Mouse (Mus musculus) midbrain, postnatal 0 days (tissue): Measurements from ENCODE around the gene Gnmt. TPM values are rescaled to one million over a fixed set of nuclear protein-coding genes. Genes with fewer than 3 reads are reported as not detected.

Experiments used
- ATAC-seq: fragments of 200-750 bp; cut with Nextera tagmentation; 2 replicates; pipeline ENCODE4 v1.8.0; 2017; ENCODE audit warnings: moderate number of reproducible peaks, mild to moderate bottlenecking, moderate TSS enrichment, moderate library complexity; ENCODE audit not compliant: low FRiP score
- DNase-seq: peaks from one replicate; pipeline ENCODE4 v3.0.0-alpha.2; 2015; ENCODE audit warnings: low spot score
- H3K27ac ChIP-seq: fragments of 300-500 bp; sonication (generic); 2 replicates; pipeline ENCODE4 v1.5.1; 2014; ENCODE audit warnings: low read depth, mild to moderate bottlenecking, low read length, mixed read lengths
- H3K27me3 ChIP-seq: fragments of 300-500 bp; sonication (generic); 2 replicates; pipeline ENCODE4 v1.6.1; 2014; ENCODE audit warnings: low read length, control low read depth, mixed read lengths; ENCODE audit not compliant: insufficient read depth
- H3K36me3 ChIP-seq: fragments of 300-500 bp; sonication (generic); 2 replicates; pipeline ENCODE4 v1.6.1; 2014; ENCODE audit warnings: low read length, control low read depth, mixed read lengths; ENCODE audit not compliant: insufficient read depth
- H3K4me1 ChIP-seq: fragments of 300-500 bp; sonication (generic); 2 replicates; pipeline ENCODE4 v1.6.1; 2014; ENCODE audit warnings: mild to moderate bottlenecking, control low read depth, antibody characterized with exemption, low read length, mixed read lengths; ENCODE audit not compliant: insufficient read depth
- H3K4me2 ChIP-seq: fragments of 300-500 bp; sonication (generic); 2 replicates; pipeline ENCODE4 v1.6.1; 2014; ENCODE audit warnings: low read depth, mild to moderate bottlenecking, low read length, mixed read lengths; ENCODE audit not compliant: poor library complexity, severe bottlenecking
- H3K4me3 ChIP-seq: fragments of 300-500 bp; sonication (generic); 2 replicates; pipeline ENCODE4 v1.5.1; 2014; ENCODE audit warnings: low read depth, mild to moderate bottlenecking, low read length, moderate library complexity
- H3K9ac ChIP-seq: fragments of 300-500 bp; sonication (generic); replicated peaks from 2 replicates; pipeline ENCODE4 v1.6.1; 2014; ENCODE audit warnings: mild to moderate bottlenecking, low read length, moderate library complexity, mixed read lengths; ENCODE audit not compliant: poor library complexity, severe bottlenecking
- H3K9me3 ChIP-seq: fragments of 300-500 bp; sonication (generic); 2 replicates; pipeline ENCODE4 v1.6.1; 2016; ENCODE audit warnings: low read length, control low read depth
- CTCF ChIP-seq: IDR thresholded peaks from 2 replicates; pipeline ENCODE4 v1.5.1; 2016; ENCODE audit warnings: antibody characterized with exemption, mild to moderate bottlenecking
- WGBS: fragments of 180-500 bp; shearing (Covaris S2); extraction: QIAGEN DNeasy Blood & Tissue Kit; methylation state at CpG from one replicate; pipeline ENCODE4 v1.1.7; 2014; 5-methylcytosine and 5-hydroxymethylcytosine counted together
- polyA plus RNA-seq: library from polyadenylated mRNA; unstranded; fragments of >200 nt; fragmentation: Nextera tagmentation; extraction: Ambion mirVana; gene quantifications from 2 replicates; pipeline ENCODE4 v1.2.1, GENCODE M21; 2015
- total RNA-seq: library from RNA; depleted of rRNA; stranded (reverse); fragments of >200 nt; gene quantifications from 2 replicates; pipeline ENCODE4 v1.2.3, GENCODE M21; 2014; rRNA removed

The Gnmt gene
- total RNA-seq (0.27 and 0.57 TPM in 2 replicates), polyA plus RNA-seq (0.88 and 1.5 TPM in 2 replicates)

DNA sequence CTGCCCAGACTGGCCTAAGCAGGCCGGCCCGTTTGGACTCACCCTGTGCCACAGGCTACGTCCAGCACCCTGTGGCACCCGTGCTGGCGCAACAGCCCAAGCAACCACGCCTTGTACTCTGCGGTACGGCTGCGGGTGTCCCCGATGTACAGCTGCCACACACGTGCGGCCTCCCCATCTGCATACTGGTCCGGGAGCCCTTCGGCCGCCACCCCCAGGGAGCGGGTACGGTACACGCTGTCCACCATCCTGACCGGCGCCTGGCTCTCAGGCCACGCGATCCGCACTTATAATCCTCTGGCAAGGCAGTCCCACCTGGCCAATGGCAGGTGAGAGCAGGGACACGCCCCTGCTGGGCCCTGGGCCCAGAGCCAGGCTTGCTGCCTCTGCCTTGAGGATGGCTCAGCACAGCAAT, at the start of gene Gnmt:
Gene Gnmt (minus strand): TSS at position 265 of the 415 bp plus-strand sequence.
- peaks cover 10% of the 10 kb centered on the region for H3K36me3 ChIP-seq
- H3K9me3 ChIP-seq: no peaks in the 10 kb centered on the region
- H3K9ac ChIP-seq: 0 out of 2 replicates have a peak within 1 kb of the TSS, but pooled peaks have one; percentile 13
- H3K4me2 ChIP-seq: peak within 1 kb of the TSS; percentile 4; the same call in 1 of the 2 replicates
- no peak for DNase-seq
- no peak within 1 kb of the TSS for H3K4me3 ChIP-seq
- no peaks in the 10 kb centered on the region for H3K4me1 ChIP-seq
- 20% methylated on average over 24 of the region's 24 CpGs for WGBS
- H3K27ac ChIP-seq: no peak within 1 kb of the TSS
- TF ChIP-seq CTCF: no peak
- ATAC-seq: no peak
- H3K27me3 ChIP-seq: no peaks in the 10 kb centered on the region

- 86% methylated on average over 3 of the region's 3 CpGs for WGBS
- DNase-seq (no peak), ATAC-seq (no peak)
- no peak overlapping the region for H3K9ac ChIP-seq
- no peak overlapping the region for H3K27ac ChIP-seq
- H3K27me3 ChIP-seq: no peaks in the 10 kb centered on the region
- peaks cover 37% of the 10 kb centered on the region for H3K36me3 ChIP-seq
- H3K4me1 ChIP-seq: no peaks in the 10 kb centered on the region
- H3K4me3 ChIP-seq: no peak overlapping the region
- no peak overlapping the region for H3K4me2 ChIP-seq
- TF ChIP-seq CTCF: no peak
- no peaks in the 10 kb centered on the region for H3K9me3 ChIP-seq
Measured at GRCm38 (mm10) chr17:46776087-46776486, 47.1 kb upstream of the Gnmt start.

- Histone ChIP-seq H3K4me1 (no peaks in the 10 kb centered on the region), H3K9ac (no peak overlapping the region), H3K4me2 (no peak overlapping the region), H3K9me3 (no peaks in the 10 kb centered on the region), H3K36me3 (peaks cover 37% of the 10 kb centered on the region), H3K4me3 (no peak overlapping the region), H3K27ac (no peak overlapping the region), H3K27me3 (no peaks in the 10 kb centered on the region)
- no peak for TF ChIP-seq CTCF
- DNase-seq (no peak), ATAC-seq (no peak)
- 90% methylated on average over 9 of the region's 9 CpGs for WGBS
Measured at GRCm38 (mm10) chr17:46775070-46775469, 46.1 kb upstream of the Gnmt start.

- ATAC-seq: no peak
- H3K27ac ChIP-seq: no peak overlapping the region
- no peak for TF ChIP-seq CTCF
- no peaks in the 10 kb centered on the region for H3K4me1 ChIP-seq
- 46% methylated on average over 2 of the region's 2 CpGs for WGBS
- no peak overlapping the region for H3K9ac ChIP-seq
- H3K4me2 ChIP-seq: no peak overlapping the region
- H3K9me3 ChIP-seq: no peaks in the 10 kb centered on the region
- no peak for DNase-seq
- peaks cover 29% of the 10 kb centered on the region for H3K36me3 ChIP-seq
- H3K4me3 ChIP-seq: no peak overlapping the region
- H3K27me3 ChIP-seq: no peaks in the 10 kb centered on the region
Measured at GRCm38 (mm10) chr17:46774131-46774472, 45.1 kb upstream of the Gnmt start.

DNA sequence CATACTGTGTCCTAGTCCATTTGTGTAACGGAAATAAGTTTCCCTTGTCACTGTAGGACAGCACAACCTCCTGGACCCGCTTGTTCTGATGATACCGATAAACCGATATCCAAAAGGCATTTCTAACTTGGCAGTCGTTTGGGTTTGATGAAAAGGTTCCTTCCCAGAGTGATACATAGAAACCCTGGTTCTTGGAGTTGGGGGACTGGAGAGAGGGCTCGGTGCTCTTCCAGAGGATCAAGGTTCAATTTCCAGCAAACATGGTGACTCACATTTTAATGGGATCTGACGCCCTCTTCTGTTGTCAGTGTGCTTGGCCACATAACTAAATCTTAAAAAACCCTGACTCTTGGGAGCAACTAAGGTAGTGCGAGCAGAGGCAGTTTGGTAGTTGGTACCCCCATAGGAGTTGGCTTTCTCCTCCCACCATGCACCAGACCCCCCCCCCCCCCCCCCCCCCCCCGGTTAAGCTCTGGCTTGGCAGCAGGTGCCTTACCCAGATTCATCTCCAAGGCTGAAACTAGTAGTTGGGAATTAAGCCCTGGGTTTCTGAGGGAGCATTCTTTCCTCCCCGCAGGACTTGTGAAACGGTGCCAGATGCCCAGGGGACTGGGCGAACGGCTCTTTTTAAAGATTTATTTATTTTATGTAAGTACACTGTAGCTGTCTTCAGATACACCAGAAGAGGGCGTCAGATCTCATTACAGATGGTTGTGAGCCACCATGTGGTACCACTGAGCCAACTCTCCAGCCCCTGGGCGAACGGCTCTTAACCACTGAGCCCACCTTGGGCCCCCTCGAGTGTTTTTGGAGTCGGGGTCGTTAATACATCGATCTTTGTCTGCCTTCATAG, 44.5 kb upstream of the Gnmt start:
- Histone ChIP-seq H3K36me3 (peaks cover 23% of the 10 kb centered on the region), H3K27me3 (no peaks in the 10 kb centered on the region), H3K9ac (peak overlapping the region; percentile 76; the same call in 1 of the 2 replicates), H3K4me3 (peak overlapping the region; percentile 80), H3K27ac (0 out of 2 replicates have a peak overlapping the region, but pooled peaks have one; percentile 80), H3K4me2 (peak overlapping the region; percentile 93), H3K4me1 (no peaks in the 10 kb centered on the region), H3K9me3 (no peaks in the 10 kb centered on the region)
- peak; percentile 43; the same call in 1 of the 2 replicates for TF ChIP-seq CTCF
- DNase-seq: peak; percentile 41
- ATAC-seq: no peak
- 7% methylated on average over 19 of the region's 20 CpGs for WGBS
